Mouse (Mus musculus) 3134 (cell line): Measurements from ENCODE around the gene Rbm14.
A peak's percentile ranks its signal among the peaks of the same experiment; 100 is the strongest.

Source experiments
- DNase-seq: peaks from one replicate; pipeline ENCODE4 v3.0.0-alpha.2; 2011; ENCODE audit warnings: low spot score; ENCODE audit not compliant: insufficient read length; ENCODE audit errors: extremely low read depth

The Rbm14 gene

DNA sequence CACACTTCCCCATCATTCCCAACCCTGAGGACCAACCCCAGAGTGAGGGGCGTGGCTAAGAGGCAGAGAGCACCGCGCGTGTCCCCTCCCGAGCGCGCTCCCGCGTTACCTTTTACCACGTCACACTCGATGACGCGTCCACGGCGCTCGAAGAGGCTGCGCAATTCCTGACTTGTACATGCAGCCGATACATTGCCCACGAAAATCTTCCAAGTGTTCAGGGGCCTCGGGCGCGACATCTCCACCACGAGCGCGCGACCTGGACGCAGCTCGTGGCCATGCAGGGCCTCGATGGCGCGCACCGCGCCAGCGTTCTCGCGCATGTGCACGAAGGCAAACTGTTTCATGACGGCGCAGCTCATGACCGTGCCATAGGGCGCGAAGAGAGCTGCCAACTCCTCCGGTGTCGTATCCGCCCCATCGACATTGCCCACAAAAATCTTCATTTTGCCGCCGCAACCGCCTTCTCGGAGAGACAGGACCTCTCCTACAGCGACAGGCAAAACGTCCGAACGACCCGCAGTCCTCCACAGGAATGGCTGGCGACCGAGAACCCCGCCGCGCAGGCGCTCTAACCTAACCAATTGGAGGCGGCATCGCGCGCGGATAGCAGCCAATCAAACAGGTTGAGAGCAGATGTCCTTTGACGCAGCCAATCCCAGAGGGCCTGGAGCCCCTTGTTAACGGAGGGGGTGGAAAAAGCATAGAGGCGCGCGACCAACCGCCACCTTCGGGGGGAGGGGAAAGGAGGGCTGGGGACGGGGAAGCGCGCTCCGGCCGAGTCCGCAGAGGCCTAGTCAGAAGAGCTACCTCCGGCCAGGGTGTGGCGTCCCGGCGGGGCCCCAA, at the start of gene Rbm14, which contains the start of gene Gm21992:
Rbm14 (minus strand) TSS at position 572 of the 846 bp plus-strand sequence.
Gm21992 (minus strand) TSS at position 550 of the 846 bp plus-strand sequence.
- peak; percentile 97 for DNase-seq

DNA sequence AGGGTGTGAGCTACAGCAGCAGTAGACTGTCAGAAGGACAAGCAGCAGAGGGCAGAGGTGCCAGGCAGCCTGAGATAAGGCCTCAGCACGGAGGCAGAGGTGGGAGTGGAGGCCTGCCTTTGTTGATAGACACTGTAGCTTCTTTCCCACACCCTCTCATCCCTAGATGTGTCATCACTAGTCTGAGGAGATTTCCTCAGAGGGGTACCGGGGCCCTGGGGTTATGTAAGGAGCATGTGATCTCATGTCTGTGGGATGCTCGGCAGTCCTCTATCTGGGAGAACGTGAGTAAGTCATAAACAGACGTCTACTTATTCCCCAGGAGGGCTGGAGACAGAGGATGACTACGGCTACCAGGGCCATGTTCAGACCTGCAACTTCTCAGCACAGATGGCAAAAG, 47.6 kb upstream of the Rbm14 start:
- DNase-seq: no peak

DNA sequence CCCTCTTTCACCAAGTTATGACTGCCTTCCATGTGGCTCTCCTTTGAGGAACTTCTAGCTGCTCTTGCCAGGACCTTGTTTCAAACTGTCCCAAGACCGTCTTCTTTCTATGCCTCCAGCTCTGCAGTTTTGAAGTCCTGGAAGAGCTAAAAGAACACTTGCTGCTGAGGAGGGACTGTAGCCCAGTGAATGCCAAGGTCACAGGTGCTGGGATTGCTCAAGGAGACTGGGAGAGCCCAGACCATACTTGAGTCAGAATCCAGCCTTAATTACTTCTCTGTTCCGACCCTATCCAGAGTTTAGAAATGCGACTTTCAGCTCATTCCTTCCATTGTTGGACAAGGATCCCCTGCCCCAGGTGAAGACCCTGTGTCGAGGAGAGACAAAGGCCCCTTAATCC, 44.5 kb upstream of the Rbm14 start:
- no peak for DNase-seq

DNA sequence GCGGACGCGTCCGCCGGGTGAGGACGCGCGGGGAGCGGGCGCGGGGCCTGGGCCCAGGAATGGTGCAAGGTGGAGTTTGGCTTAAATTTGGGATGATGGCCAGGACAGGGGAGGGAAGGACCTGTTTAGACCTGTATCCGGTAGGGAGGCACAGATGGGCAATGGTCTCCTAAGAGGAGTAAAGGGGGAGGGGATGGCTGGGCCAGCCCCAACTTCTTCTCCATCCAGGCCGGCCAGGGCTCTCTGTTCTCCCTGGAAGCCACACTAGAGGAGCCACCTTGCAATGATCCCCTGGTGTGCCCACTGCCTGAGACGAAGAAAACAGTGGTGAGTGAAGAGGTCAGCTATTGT, 44.0 kb upstream of the Rbm14 start:
- no peak for DNase-seq

DNA sequence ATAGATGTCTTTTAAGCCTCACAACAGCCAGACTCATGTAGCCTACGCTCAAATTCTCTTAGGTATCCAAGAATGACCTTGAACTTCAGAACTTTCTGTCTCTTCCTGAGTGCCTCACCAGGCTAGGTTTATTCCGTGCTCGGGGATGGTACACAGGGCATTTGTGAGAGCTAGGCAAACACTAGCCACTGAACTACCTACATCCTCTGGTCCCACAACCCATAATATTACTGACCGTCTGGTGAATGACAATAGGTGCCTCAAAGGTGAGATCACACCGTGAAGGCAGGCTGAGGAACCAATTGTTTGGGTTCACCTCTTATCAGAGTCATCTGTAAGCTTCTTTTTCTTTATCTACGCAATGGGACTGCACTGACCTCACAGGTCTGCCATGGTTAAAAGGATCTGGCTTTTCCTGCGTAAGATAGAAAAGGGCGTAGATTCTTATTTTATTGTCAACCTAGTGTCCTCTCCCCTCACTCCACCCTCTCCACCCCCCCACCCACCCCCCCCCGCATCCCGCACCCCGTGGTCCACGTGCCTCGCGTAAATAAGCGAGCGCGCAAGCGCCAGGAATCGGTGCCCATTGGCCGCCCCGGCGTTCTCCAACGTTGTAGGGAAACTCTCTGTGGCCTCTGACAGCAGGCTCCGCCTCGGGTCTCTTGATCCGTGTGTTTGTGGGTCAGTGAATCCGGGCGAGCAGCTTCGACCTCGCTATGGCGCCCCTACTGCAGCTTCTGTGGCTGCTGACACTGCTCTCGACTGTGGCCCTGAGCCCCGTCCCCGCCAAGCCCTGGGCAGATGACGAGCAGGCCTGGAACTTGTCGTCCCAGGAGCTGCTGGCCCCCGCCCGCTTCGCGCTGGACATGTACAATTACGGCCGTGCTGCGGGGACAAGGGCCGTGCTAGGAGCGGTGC, 43.4 kb upstream of the Rbm14 start, which contains the start of gene Ctsf:
Ctsf (plus strand) TSS at position 579 of the 918 bp plus-strand sequence.
- no peak for DNase-seq

DNA sequence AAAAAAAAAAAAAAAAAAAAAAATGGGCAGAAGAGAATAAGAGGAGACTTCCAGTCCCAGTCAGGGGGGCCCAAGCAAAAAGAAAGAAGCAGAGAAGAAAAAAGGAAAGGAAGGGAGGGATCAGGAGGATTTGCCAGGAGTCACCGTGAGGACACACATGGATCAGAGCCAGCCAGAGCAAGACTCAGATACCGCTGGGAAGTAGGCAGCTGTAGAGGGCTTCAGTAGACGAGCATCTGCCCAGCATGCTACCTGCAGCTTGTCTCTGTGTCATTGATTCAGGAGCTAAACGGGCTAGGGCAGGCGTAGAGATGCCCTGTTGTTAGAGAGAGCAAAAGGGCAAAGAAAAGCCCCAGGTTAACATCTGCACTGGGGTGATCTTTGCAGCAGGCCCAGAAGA, 38.8 kb upstream of the Rbm14 start:
- DNase-seq: no peak

DNA sequence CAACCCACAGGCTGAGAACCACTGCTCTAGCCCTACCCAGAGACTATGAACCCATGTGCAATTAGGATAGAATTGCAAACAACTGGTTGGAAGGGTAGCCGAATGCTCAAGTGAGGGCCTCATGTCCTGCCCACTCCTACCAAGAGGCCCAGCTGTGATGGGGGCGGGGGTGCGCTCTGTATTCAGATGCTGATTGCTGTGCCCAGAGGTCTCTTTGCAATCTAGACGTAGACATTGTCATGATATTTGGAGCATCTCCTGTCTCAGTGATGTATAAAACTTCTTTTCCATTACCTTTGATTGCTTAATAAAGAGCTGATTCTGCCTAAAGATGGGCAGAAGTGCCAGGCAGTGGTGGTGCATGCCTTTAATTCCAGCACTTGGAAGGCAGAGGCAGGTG, 38.4 kb upstream of the Rbm14 start:
- no peak for DNase-seq

DNA sequence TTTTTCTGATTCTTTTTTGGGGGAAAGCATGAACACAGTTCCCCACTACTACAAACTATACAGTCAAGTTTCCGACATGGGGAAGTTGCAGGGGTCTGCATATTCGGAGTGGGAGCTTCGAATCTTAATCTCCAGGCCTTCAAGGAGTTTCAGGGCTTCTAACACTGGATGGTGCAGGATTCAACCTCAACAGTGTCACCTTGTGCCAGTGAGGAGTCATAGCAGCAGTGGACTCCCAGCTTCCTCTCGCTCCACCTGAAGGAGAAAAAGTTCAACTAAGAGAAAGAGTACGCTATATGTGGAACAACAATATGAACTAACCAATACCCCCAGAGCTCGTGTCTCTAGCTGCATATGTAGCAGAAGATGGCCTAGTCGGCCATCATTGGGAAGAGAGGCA, 36.1 kb upstream of the Rbm14 start:
- DNase-seq: no peak

DNA sequence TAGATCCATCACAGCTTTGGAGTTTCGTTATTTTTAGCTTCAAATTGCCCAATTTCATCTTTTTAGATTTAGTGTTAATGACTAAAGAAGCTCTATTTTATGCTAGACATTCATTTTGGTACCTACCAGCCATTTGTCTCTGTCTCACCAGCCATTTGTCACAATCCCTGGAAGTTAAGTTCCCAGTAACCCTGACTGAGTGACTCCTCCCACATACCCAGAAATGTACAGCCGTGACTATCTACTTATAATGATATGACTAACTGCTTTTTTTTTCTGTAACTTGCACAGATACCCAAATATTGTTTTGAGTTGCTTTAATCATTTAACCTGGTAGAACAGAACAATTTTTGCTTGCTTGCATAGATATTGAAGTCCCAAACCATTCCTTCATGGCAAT, 34.4 kb upstream of the Rbm14 start:
- no peak for DNase-seq

DNA sequence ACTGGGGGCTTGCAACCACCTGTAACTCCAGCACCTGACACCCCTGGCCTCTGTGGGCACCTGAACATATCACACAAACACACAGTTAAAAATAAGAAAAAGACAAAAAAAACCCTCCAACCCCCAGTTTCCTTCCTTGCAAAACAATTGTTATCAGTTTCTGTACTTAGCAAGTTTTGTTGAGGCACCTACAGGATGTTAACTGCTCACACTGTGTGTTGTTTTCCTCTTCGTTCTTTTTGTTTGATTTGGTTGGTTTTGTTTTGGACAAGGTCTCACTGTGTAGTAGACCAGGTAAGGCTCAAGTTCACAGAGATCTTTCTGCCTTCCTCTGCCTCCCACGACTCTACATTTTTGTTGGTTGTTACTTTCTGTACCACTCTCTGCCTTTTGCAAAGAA, 31.2 kb upstream of the Rbm14 start:
- DNase-seq: no peak

DNA sequence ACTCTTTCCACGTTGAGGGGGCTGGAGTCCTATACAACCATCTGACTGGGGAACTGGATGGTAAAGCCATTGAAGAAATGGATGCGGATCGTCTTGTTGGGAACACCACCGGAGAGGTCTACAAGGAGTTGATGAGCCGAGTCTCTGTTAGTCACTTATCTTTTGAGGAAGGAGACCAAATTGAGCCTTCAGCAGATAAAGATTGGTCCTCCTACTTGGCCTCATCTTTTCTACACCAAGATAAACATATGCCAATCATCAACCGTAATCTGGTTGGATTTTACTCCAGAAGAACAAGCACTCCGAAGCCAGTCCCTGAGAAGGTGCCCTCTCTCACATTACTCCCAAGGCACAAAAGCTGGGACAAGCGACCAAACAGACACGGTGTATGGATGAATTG, 29.4 kb upstream of the Rbm14 start:
- DNase-seq: no peak

DNA sequence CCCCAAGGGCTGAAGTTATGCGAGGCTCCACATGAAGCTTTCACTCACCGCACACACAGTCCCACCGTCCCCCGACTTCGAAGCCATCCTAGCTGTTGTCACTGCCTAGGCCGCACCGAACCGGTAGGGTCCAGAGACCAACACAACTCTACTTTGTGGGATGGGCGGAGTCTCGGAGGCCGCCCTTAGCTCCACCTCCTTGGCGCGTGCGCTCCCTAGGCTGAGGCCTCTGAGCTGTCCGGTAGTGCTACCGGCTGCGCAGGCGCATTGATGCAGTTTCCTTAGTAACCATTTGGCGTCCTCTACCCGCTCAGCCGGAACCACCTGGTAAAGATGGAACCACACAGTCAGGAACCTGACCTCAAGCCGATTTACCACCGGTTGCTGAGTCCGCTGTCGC, 27.7 kb upstream of the Rbm14 start, which contains the start of the genes Ccs and Ccdc87:
Ccs (minus strand) TSS at position 184 of the 400 bp plus-strand sequence.
Ccdc87 (plus strand) TSS at position 218 of the 400 bp plus-strand sequence.
- DNase-seq: peak; percentile 88

DNA sequence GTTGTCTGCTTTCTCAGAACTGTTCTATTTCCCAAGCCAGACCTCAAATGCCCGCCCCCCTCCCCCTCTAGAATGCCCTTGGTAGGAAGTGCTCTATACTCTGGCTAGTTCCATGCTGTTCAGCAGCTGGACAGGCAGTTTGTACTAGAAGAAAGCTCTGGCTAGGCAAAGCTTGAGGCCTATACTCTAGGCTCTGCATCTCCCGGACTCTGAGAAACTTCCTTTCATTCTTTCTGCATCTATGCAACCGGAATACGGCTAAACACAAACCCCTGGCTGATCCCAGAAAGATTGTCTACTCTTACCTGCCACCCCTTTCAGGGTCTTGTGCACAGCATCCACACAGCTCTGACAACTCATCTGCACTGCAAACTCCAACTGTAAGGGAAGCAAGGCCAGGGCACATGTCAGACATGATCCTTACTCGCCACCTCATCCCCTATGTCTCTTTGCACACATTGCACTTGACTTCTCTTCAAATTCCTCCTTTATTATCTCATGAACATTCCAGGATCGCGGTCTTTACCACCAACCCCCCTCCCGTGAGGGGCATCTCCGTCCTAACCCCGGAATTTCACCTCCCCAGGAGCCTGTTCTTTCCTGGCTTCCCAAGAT, 27.2 kb upstream of the Rbm14 start:
- DNase-seq: no peak

DNA sequence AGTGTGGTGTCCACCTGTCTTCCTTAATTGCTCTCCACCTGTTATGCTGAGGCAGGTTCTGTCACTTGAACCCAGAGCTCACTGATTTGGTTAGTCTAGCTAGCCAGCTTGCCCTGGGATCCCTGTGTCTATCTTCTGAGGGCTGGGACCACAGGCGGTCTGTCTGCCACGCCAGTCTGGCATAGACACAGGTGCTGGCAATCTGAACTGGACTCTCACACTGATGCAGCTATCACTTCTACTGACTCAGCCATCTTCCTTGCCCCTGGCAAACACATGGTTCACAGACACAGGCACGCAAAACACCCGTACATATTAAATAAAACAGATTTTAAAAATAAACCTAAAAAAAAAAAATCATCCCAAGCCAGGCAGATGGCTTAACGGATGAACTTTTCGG, 25.6 kb upstream of the Rbm14 start:
- no peak for DNase-seq

DNA sequence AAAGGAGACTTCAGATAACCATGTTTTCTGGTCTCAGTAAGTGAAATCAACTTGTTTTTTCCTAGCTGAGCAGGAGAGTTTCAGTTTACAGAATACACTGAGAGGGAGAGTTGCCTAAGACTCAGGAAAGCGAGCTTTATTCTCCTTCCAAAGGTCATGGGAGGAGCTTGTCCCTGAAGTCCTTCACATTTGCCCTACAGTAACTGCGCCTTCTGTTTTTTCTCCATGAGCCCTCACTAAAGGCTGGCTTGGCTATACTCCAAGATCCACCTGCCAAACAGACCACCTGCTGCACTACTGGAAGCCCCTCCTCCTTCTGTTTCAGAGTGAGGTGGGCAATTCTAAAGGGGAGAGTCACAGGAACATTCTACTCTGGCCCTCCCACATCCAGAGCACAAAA, 24.7 kb upstream of the Rbm14 start:
- DNase-seq: no peak

DNA sequence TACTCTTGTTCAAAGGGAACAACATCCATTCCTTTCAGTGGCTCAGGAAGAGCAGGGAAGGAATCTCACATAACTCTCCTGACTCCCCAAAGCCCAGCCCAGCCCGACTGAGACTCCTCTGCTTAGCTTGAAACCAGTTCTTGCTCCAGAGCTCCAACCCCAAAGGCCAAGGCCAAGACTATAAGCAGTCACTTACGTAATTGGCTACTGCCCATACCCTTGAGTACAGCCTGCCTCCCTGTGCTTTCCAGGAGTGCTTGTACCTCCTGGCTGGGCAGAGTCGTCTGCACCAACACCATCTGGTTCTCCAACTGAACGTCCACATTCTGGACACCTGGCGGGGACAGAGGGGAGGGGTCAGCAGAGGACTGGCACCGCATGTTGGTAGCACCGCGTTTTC, 22.5 kb upstream of the Rbm14 start:
- no peak for DNase-seq

DNA sequence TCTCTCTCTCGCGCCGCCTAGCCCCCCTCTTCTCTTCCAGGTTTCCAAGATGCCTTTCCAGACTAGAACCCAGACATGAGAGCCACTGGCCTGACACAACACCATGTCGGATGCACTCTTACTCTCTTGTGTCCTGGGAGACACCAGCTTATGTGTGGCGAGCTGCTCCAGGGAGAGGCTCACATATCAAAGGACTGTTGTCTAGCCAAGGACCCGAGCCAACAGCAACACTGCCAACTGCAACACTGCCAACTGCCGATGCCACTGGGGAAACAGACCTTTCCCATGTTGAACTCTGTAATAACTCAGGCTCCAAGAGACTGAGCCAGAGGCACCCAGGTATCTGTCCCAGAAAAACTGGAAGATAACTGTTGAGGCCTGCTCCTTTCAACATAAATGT, 17.7 kb upstream of the Rbm14 start:
- DNase-seq: no peak

DNA sequence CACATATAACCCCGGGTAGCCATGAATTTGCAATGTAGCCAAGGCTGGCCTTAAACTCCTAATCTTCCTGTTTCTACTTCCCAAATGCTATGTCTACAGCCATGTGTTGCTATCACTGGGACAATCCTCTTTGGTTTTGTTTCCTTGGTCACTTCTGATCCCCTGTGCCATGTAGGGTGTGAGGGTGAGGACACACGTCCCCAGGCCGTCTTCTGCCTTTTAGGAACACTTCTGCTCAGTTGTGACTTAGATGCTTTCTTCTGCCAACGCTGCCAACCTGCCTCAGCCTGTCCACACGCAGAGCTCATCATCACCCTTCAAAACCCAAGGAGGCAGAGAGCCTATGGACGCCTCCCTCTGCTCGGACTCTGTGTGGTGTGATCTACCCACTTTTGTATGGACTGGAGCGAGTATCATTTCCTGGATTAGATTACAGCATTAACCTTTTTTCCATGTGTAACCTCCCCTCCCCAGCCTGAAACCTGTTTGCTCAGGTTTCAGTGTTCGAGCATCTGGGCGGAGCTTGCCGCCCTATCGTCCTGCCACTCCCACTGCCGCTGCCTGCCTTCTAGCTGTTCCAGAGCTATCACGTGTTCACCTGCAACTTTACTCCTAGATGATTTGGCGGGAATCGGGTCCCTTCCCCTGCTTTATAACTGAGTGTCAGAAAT, 17.1 kb upstream of the Rbm14 start:
- DNase-seq: no peak

DNA sequence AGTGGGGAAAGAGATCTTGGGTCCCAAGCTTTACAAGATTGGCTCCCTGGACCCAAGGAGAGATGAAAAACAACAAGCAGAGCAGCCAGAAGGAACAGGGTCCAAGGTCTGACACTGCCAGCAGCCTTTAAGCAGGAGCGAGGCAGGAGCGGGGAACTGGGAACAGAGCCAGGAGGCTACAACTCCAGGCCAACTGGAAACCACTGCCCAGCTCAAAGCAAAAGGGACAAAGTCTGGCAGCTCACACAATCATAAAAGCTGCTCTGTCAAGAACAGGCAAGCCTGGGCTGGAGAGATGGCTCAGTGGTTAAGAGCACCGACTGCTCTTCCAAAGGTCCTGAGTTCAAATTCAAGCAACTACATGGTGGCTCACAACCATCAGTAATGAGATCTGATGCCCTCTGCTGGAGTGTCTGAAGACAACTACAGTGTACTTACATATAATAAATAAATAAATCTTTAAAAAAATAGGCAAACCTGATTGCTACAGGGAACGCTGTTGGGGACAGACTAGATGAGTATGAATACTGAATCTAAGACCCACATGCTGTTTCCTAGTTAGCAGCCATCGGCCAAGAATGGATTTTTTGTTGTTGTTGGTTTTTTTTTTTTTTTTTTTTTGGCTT, 9.4 kb upstream of the Rbm14 start:
- DNase-seq: peak; percentile 51

DNA sequence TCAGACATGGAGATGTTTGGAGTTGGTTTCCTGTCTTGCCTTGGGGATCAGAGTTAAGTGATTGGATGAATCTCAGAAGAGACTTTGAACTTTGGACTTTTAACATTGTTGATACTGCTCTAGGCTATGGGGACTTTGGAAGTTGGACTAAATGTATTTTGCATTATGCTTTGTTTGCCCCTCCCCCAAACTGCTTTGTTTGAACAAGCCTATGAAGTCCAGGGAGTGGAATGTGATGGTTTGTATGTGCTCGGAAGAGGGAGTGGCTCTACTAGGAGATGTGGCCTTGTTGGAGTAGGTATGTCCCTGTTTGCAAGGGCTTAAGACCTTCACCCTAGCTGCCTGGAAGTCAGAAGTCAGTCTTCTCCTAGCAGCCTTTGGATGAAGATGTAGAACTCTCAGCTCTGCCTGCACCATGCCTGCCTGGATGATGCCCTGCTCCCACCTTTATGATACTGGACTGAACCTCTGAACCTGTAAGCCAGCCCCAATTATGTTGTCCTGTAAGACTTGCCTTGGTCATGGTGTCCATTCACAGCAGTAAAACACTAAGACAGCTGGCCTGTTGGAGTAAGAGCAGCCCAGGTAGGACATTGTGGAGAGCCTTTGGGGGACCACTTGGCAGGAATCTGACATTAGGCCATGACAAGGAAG, 5.9 kb upstream of the Rbm14 start:
- no peak for DNase-seq
